Mouse (Mus musculus): ENCODE results near the gene Lmtk2. TPM values are rescaled to one million over a fixed set of nuclear protein-coding genes. Genes with fewer than 3 reads are reported as not detected.

The Lmtk2 gene
- total and polyA plus RNA-seq, 2 experiments from 2014 or later, result 2.5 to 19.5 TPM

- no peak for ATAC-seq (ENCODE audit: insufficient read depth, low read depth)
- Histone ChIP-seq H3K4me1 (ENCODE audit: control insufficient read depth, insufficient read depth) (peaks cover 5% of the 10 kb centered on the region; the same call in 1 of the 2 replicates), H3K9ac (replicated peaks; ENCODE audit: low read depth, low read length) (no peak overlapping the region), H3K27me3 (ENCODE audit: control insufficient read depth, insufficient read depth, low read length) (0 out of 2 replicates have a peak, but pooled peaks cover 2% of the 10 kb centered on the region), H3K4me3 (ENCODE audit: low read depth, low read length) (no peak overlapping the region), H3K27ac (ENCODE audit: low read depth) (no peak overlapping the region), H3K9me3 (replicated peaks; ENCODE audit: control insufficient read depth, low read length) (no peaks in the 10 kb centered on the region), H3K36me3 (replicated peaks; ENCODE audit: control insufficient read depth, insufficient read depth, low read length) (no peaks in the 10 kb centered on the region), H3K4me2 (ENCODE audit: low read depth, low read length) (no peak overlapping the region)
- TF ChIP-seq EP300 (IDR thresholded peaks at IDR 0.05; ENCODE audit: low read depth), result no peak
- TF ChIP-seq CTCF (IDR thresholded peaks at IDR 0.05; ENCODE audit: low read depth), result no peak
- no peak for DNase-seq (ENCODE audit: low spot score)
- WGBS, result 57% methylated on average over 16 of the region's 16 CpGs
These were observed 2.2 kb upstream of the Lmtk2 start for GRCm38 (mm10) chr5:144097902-144098639.

DNA sequence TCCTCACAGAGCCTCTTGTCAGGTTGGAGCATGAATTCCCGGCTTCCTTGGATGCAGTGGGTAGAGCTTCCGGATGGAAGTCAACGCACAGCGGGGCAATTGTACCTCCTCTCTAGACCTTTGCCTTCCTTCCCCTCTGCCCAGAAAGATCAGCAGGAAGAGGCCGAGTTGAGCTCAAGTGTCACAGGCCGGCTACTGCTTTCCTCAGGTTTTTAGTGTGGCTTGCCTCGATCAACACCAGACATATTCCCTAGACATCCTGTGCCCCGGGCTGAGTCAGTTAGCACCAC is 1.7 kb upstream of the Lmtk2 start:
- H3K27ac ChIP-seq (ENCODE audit: low read depth), result no peak overlapping the region
- H3K4me3 ChIP-seq (ENCODE audit: low read depth, low read length), result no peak overlapping the region
- ATAC-seq (ENCODE audit: insufficient read depth, low read depth), result no peak
- TF ChIP-seq EP300 (IDR thresholded peaks at IDR 0.05; ENCODE audit: low read depth) (no peak), CTCF (IDR thresholded peaks at IDR 0.05; ENCODE audit: low read depth) (no peak)
- H3K4me2 ChIP-seq (ENCODE audit: low read depth, low read length), result no peak overlapping the region
- 0 out of 2 replicates have a peak, but pooled peaks cover 2% of the 10 kb centered on the region for H3K27me3 ChIP-seq (ENCODE audit: control insufficient read depth, insufficient read depth, low read length)
- H3K9ac ChIP-seq (replicated peaks; ENCODE audit: low read depth, low read length), result no peak overlapping the region
- no peak for DNase-seq (ENCODE audit: low spot score)
- H3K36me3 ChIP-seq (replicated peaks; ENCODE audit: control insufficient read depth, insufficient read depth, low read length), result no peaks in the 10 kb centered on the region
- 25% methylated on average over 8 of the region's 8 CpGs for WGBS
- no peaks in the 10 kb centered on the region for H3K9me3 ChIP-seq (replicated peaks; ENCODE audit: control insufficient read depth, low read length)
- H3K4me1 ChIP-seq (ENCODE audit: control insufficient read depth, insufficient read depth), result peaks cover 8% of the 10 kb centered on the region; the same call in 1 of the 2 replicates

DNA sequence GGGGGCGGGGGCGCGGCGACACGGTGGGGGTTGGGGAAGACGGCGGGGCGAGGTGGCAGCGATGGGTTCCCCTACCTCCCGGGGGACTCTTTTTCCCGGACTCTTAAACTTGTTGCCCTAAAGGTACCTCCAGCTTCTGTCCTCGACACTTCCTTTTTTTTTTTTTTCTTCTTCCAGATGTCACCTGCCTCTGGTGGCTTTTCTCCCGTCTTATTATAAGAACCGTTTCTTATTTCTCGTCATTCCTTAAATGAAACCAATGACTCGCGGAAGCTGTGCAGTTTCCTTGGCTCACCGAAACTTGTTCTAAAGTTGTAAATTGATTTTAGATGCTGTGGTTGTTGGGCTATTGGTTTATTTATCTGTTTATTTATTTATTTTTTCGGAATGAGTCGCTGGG is 712 bp downstream of the Lmtk2 start:
- Histone ChIP-seq H3K9me3 (replicated peaks; ENCODE audit: control insufficient read depth, low read length) (no peaks in the 10 kb centered on the region), H3K36me3 (replicated peaks; ENCODE audit: control insufficient read depth, insufficient read depth, low read length) (no peaks in the 10 kb centered on the region), H3K4me2 (ENCODE audit: low read depth, low read length) (peak overlapping the region; percentile 81), H3K9ac (replicated peaks; ENCODE audit: low read depth, low read length) (peak overlapping the region; percentile 82), H3K4me3 (ENCODE audit: low read depth, low read length) (peak overlapping the region; percentile 87), H3K4me1 (ENCODE audit: control insufficient read depth, insufficient read depth) (peaks cover 20% of the 10 kb centered on the region), H3K27ac (ENCODE audit: low read depth) (no peak overlapping the region), H3K27me3 (ENCODE audit: control insufficient read depth, insufficient read depth, low read length) (0 out of 2 replicates have a peak, but pooled peaks cover 2% of the 10 kb centered on the region)
- no peak for TF ChIP-seq EP300 (IDR thresholded peaks at IDR 0.05; ENCODE audit: low read depth)
- TF ChIP-seq CTCF (IDR thresholded peaks at IDR 0.05; ENCODE audit: low read depth), result no peak
- no peak for ATAC-seq (ENCODE audit: insufficient read depth, low read depth)
- DNase-seq (ENCODE audit: low spot score), result no peak
- WGBS, result 2% methylated on average over 17 of the region's 20 CpGs

GRCm38 (mm10) chr5:144105070-144105469 is 4.8 kb downstream of the Lmtk2 start:
- DNase-seq (ENCODE audit: low spot score) (peak; percentile 72), ATAC-seq (ENCODE audit: insufficient read depth, low read depth) (peak; percentile 18)
- peaks cover 24% of the 10 kb centered on the region for H3K4me1 ChIP-seq (ENCODE audit: control insufficient read depth, insufficient read depth)
- no peaks in the 10 kb centered on the region for H3K9me3 ChIP-seq (replicated peaks; ENCODE audit: control insufficient read depth, low read length)
- no peaks in the 10 kb centered on the region for H3K27me3 ChIP-seq (ENCODE audit: control insufficient read depth, insufficient read depth, low read length)
- TF ChIP-seq CTCF (IDR thresholded peaks at IDR 0.05; ENCODE audit: low read depth) (no peak), EP300 (IDR thresholded peaks at IDR 0.05; ENCODE audit: low read depth) (no peak)
- no peaks in the 10 kb centered on the region for H3K36me3 ChIP-seq (replicated peaks; ENCODE audit: control insufficient read depth, insufficient read depth, low read length)
- no peak overlapping the region for H3K9ac ChIP-seq (replicated peaks; ENCODE audit: low read depth, low read length)
- 14% methylated on average over 9 of the region's 9 CpGs for WGBS
- H3K4me2 ChIP-seq (ENCODE audit: low read depth, low read length), result peak overlapping the region; percentile 28; the same call in 1 of the 2 replicates
- no peak overlapping the region for H3K4me3 ChIP-seq (ENCODE audit: low read depth, low read length)
- peak overlapping the region; percentile 80 for H3K27ac ChIP-seq (ENCODE audit: low read depth)

- H3K9me3 ChIP-seq (replicated peaks; ENCODE audit: control insufficient read depth, low read length), result no peaks in the 10 kb centered on the region
- TF ChIP-seq EP300 (IDR thresholded peaks at IDR 0.05; ENCODE audit: low read depth), result no peak
- no peak for TF ChIP-seq CTCF (IDR thresholded peaks at IDR 0.05; ENCODE audit: low read depth)
- H3K4me3 ChIP-seq (ENCODE audit: low read depth, low read length), result no peak overlapping the region
- H3K27ac ChIP-seq (ENCODE audit: low read depth), result peak overlapping the region; percentile 80
- peak; percentile 57 for ATAC-seq (ENCODE audit: insufficient read depth, low read depth)
- H3K4me2 ChIP-seq (ENCODE audit: low read depth, low read length), result peak overlapping the region; percentile 28; the same call in 1 of the 2 replicates
- peaks cover 24% of the 10 kb centered on the region for H3K4me1 ChIP-seq (ENCODE audit: control insufficient read depth, insufficient read depth)
- DNase-seq (ENCODE audit: low spot score), result peak; percentile 28
- WGBS, result 47% methylated on average over 6 of the region's 6 CpGs
- no peak overlapping the region for H3K9ac ChIP-seq (replicated peaks; ENCODE audit: low read depth, low read length)
- H3K36me3 ChIP-seq (replicated peaks; ENCODE audit: control insufficient read depth, insufficient read depth, low read length), result no peaks in the 10 kb centered on the region
- H3K27me3 ChIP-seq (ENCODE audit: control insufficient read depth, insufficient read depth, low read length), result no peaks in the 10 kb centered on the region
These were observed 5.4 kb downstream of the Lmtk2 start for GRCm38 (mm10) chr5:144105471-144106129.
